Mouse (Mus musculus): ENCODE data around the gene Pknox1. TPM values are rescaled to one million over a fixed set of nuclear protein-coding genes. Genes with fewer than 3 reads are reported as not detected.
A peak's percentile ranks its signal among the peaks of the same experiment; 100 is the strongest.

Pknox1 gene
- polyA plus RNA-seq, 1 experiment from 2014 or later: 42.4 TPM

- H3K4me3 ChIP-seq: no peak overlapping the region
- no peak overlapping the region for H3K9ac ChIP-seq
- WGBS: 71% methylated on average over 10 of the region's 10 CpGs
- H3K9me3 ChIP-seq: no peaks in the 10 kb centered on the region
- no peaks in the 10 kb centered on the region for H3K36me3 ChIP-seq
- H3K27ac ChIP-seq: no peak overlapping the region; the same call in 1 of the 2 replicates
- no peaks in the 10 kb centered on the region for H3K27me3 ChIP-seq
- no peak for ATAC-seq (ENCODE audit: borderline replicate concordance, extremely low read depth, low FRiP score, low TSS enrichment)
- peaks cover 22% of the 10 kb centered on the region for H3K4me1 ChIP-seq
- no peak overlapping the region for H3K4me2 ChIP-seq
These were observed 6.5 kb upstream of the Pknox1 start for GRCm38 (mm10) chr17:31557947-31558542.

GRCm38 (mm10) chr17:31559021-31559789 lies 5.3 kb upstream of the Pknox1 start:
- Histone ChIP-seq H3K36me3 (no peaks in the 10 kb centered on the region), H3K9ac (no peak overlapping the region), H3K4me3 (no peak overlapping the region), H3K9me3 (no peaks in the 10 kb centered on the region), H3K27me3 (no peaks in the 10 kb centered on the region), H3K4me1 (peaks cover 28% of the 10 kb centered on the region), H3K27ac (no peak overlapping the region), H3K4me2 (no peak overlapping the region)
- WGBS: 80% methylated on average over 11 of the region's 11 CpGs
- ATAC-seq (ENCODE audit: borderline replicate concordance, extremely low read depth, low FRiP score, low TSS enrichment): no peak

GRCm38 (mm10) chr17:31563632-31564014 lies 911 bp upstream of the Pknox1 start:
- peak overlapping the region; percentile 57 for H3K9ac ChIP-seq
- no peaks in the 10 kb centered on the region for H3K36me3 ChIP-seq
- ATAC-seq (ENCODE audit: borderline replicate concordance, extremely low read depth, low FRiP score, low TSS enrichment): no peak
- WGBS: 12% methylated on average over 12 of the region's 12 CpGs
- no peaks in the 10 kb centered on the region for H3K9me3 ChIP-seq
- H3K4me2 ChIP-seq: peak overlapping the region; percentile 63
- no peaks in the 10 kb centered on the region for H3K27me3 ChIP-seq
- H3K4me3 ChIP-seq: peak overlapping the region; percentile 94
- peak overlapping the region; percentile 91 for H3K27ac ChIP-seq
- H3K4me1 ChIP-seq: peaks cover 31% of the 10 kb centered on the region

GRCm38 (mm10) chr17:31564858-31565140 lies 265 bp downstream of the Pknox1 start:
- peak; percentile 30; the same call in 1 of the 2 replicates for ATAC-seq (ENCODE audit: borderline replicate concordance, extremely low read depth, low FRiP score, low TSS enrichment)

GRCm38 (mm10) chr17:31565141-31566056 lies 865 bp downstream of the Pknox1 start:
- no peaks in the 10 kb centered on the region for H3K36me3 ChIP-seq
- peak; percentile 33 for ATAC-seq (ENCODE audit: borderline replicate concordance, extremely low read depth, low FRiP score, low TSS enrichment)
- H3K4me3 ChIP-seq: peak overlapping the region; percentile 94
- peaks cover 31% of the 10 kb centered on the region for H3K4me1 ChIP-seq
- under 1% methylated on average over 66 of the region's 88 CpGs for WGBS
- no peaks in the 10 kb centered on the region for H3K27me3 ChIP-seq
- peak overlapping the region; percentile 98 for H3K27ac ChIP-seq
- peak overlapping the region; percentile 80 for H3K4me2 ChIP-seq
- H3K9ac ChIP-seq: peak overlapping the region; percentile 94
- no peaks in the 10 kb centered on the region for H3K9me3 ChIP-seq

More at GRCm38 (mm10) chr17:31564858-31565140, 265 bp downstream of the Pknox1 start:
- H3K4me3 ChIP-seq: peak overlapping the region; percentile 94
- no peaks in the 10 kb centered on the region for H3K27me3 ChIP-seq
- peak overlapping the region; percentile 80 for H3K4me2 ChIP-seq
- no peaks in the 10 kb centered on the region for H3K9me3 ChIP-seq
- H3K4me1 ChIP-seq: peaks cover 31% of the 10 kb centered on the region
- 0% methylated on average over 8 of the region's 44 CpGs for WGBS
- peak overlapping the region; percentile 98 for H3K27ac ChIP-seq
- peak overlapping the region; percentile 94 for H3K9ac ChIP-seq
- no peaks in the 10 kb centered on the region for H3K36me3 ChIP-seq

- no peaks in the 10 kb centered on the region for H3K36me3 ChIP-seq
- H3K4me2 ChIP-seq: peak overlapping the region; percentile 80
- no peaks in the 10 kb centered on the region for H3K9me3 ChIP-seq
- H3K4me3 ChIP-seq: peak overlapping the region; percentile 94
- peak overlapping the region; percentile 94 for H3K9ac ChIP-seq
- 63% methylated on average over 6 of the region's 6 CpGs for WGBS
- no peaks in the 10 kb centered on the region for H3K27me3 ChIP-seq
- H3K4me1 ChIP-seq: peaks cover 34% of the 10 kb centered on the region
- ATAC-seq (ENCODE audit: borderline replicate concordance, extremely low read depth, low FRiP score, low TSS enrichment): no peak
- peak overlapping the region; percentile 98; the same call in 1 of the 2 replicates for H3K27ac ChIP-seq
These were observed 1.7 kb downstream of the Pknox1 start for GRCm38 (mm10) chr17:31566276-31566675.

- Histone ChIP-seq H3K27ac (no peak overlapping the region), H3K36me3 (no peaks in the 10 kb centered on the region), H3K9ac (no peak overlapping the region), H3K4me1 (peaks cover 28% of the 10 kb centered on the region), H3K9me3 (no peaks in the 10 kb centered on the region), H3K4me3 (no peak overlapping the region), H3K4me2 (no peak overlapping the region), H3K27me3 (no peaks in the 10 kb centered on the region)
- no peak for ATAC-seq (ENCODE audit: borderline replicate concordance, extremely low read depth, low FRiP score, low TSS enrichment)
- WGBS: 78% methylated on average over 1 of the region's 1 CpGs
These were observed 5.2 kb downstream of the Pknox1 start for GRCm38 (mm10) chr17:31569756-31570155.

GRCm38 (mm10) chr17:31570321-31570925 lies 5.9 kb downstream of the Pknox1 start:
- Histone ChIP-seq H3K27ac (no peak overlapping the region), H3K9ac (no peak overlapping the region), H3K36me3 (no peaks in the 10 kb centered on the region), H3K27me3 (no peaks in the 10 kb centered on the region), H3K4me1 (peaks cover 28% of the 10 kb centered on the region), H3K4me3 (no peak overlapping the region), H3K9me3 (no peaks in the 10 kb centered on the region), H3K4me2 (no peak overlapping the region)
- WGBS: 79% methylated on average over 9 of the region's 9 CpGs
- ATAC-seq (ENCODE audit: borderline replicate concordance, extremely low read depth, low FRiP score, low TSS enrichment): no peak

- Histone ChIP-seq H3K27me3 (no peaks in the 10 kb centered on the region), H3K4me3 (no peak overlapping the region), H3K36me3 (no peaks in the 10 kb centered on the region), H3K9me3 (no peaks in the 10 kb centered on the region), H3K4me2 (no peak overlapping the region), H3K9ac (no peak overlapping the region), H3K27ac (no peak overlapping the region), H3K4me1 (peaks cover 20% of the 10 kb centered on the region)
- 84% methylated on average over 5 of the region's 5 CpGs for WGBS
- no peak for ATAC-seq (ENCODE audit: borderline replicate concordance, extremely low read depth, low FRiP score, low TSS enrichment)
These were observed 7.2 kb downstream of the Pknox1 start for GRCm38 (mm10) chr17:31571689-31572088.

- no peak overlapping the region for H3K4me3 ChIP-seq
- WGBS: 75% methylated on average over 7 of the region's 7 CpGs
- H3K27ac ChIP-seq: no peak overlapping the region
These were observed 10.1 kb downstream of the Pknox1 start for GRCm38 (mm10) chr17:31574662-31575061.

GRCm38 (mm10) chr17:31576394-31577175 lies 12.1 kb downstream of the Pknox1 start:
- Histone ChIP-seq H3K27ac (no peak overlapping the region), H3K9me3 (no peaks in the 10 kb centered on the region), H3K4me1 (0 out of 2 replicates have a peak, but pooled peaks cover 15% of the 10 kb centered on the region), H3K4me2 (no peak overlapping the region), H3K36me3 (no peaks in the 10 kb centered on the region), H3K4me3 (no peak overlapping the region), H3K27me3 (no peaks in the 10 kb centered on the region), H3K9ac (no peak overlapping the region)
- WGBS: 71% methylated on average over 10 of the region's 10 CpGs
- no peak for ATAC-seq (ENCODE audit: borderline replicate concordance, extremely low read depth, low FRiP score, low TSS enrichment)

More at GRCm38 (mm10) chr17:31574662-31575061, 10.1 kb downstream of the Pknox1 start:
- Histone ChIP-seq H3K4me1 (0 out of 2 replicates have a peak, but pooled peaks cover 9% of the 10 kb centered on the region), H3K4me2 (no peak overlapping the region), H3K9ac (no peak overlapping the region), H3K36me3 (no peaks in the 10 kb centered on the region), H3K9me3 (no peaks in the 10 kb centered on the region), H3K27me3 (no peaks in the 10 kb centered on the region)
- no peak for ATAC-seq (ENCODE audit: borderline replicate concordance, extremely low read depth, low FRiP score, low TSS enrichment)
